Mouse (Mus musculus): ENCODE data around the gene Chmp4b.

- TF ChIP-seq EP300 (IDR thresholded peaks at IDR 0.05; ENCODE audit: insufficient read depth, low read depth, low read length) (no peak), CTCF (IDR thresholded peaks at IDR 0.05; ENCODE audit: low read depth, low read length) (no peak)
These were observed 37.9 kb downstream of the Chmp4b start for GRCm38 (mm10) chr2:154689391-154689790.
